Mouse (Mus musculus): ENCODE data around the gene Boc.

- TF ChIP-seq CTCF (IDR thresholded peaks at IDR 0.05): no peak
- TF ChIP-seq EP300 (IDR thresholded peaks at IDR 0.05; ENCODE audit: insufficient read depth, low read depth, low read length): no peak
- TF ChIP-seq POLR2A (IDR thresholded peaks at IDR 0.05; ENCODE audit: insufficient read depth, low read depth, low read length): no peak
These were observed 29.7 kb downstream of the Boc start for GRCm38 (mm10) chr16:44528955-44529354.

All from heart, adult 2 months (tissue).